Mouse (Mus musculus): Measurements from ENCODE around the gene Cisd3. TPM values are rescaled to one million over a fixed set of nuclear protein-coding genes. Genes with fewer than 3 reads are reported as not detected.
"Not testable (repeated sequence)": the region's sequence is repeated elsewhere in the genome, so short reads cannot be mapped to it uniquely, and the experiment has no call there.

Cisd3 gene
- total RNA-seq, 2 experiments from 2014 or later = 54.7 to 57.2 TPM

GRCm38 (mm10) chr11:97703039-97703826 lies 17.6 kb downstream of the Cisd3 start, which contains the start of gene Psmb3:
Gene Psmb3, plus strand, starts transcription at chr11:97703399.
- DNase-seq (ENCODE audit: low spot score in 2 of 2) = peak; percentile 99 to 100

DNA sequence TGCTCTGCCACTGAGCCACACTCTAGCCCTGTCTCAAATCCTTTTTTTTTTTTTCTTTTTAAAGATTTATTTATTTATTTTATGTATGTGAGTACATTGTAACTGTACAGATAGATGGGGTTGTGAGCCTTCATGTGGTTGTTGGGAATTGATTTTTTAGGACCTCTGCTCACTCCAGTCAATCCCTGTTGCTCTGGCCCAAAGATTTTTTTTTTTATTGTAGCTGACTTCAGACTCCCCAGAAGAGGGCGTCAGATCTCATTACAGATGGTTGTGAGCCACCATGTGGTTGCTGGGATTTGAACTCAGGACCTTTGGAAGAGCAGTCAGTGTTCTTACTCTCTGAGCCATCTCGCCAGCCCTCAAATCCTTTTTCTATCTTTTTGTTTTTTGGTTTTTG lies 24.4 kb downstream of the Cisd3 start:
- not testable (repeated sequence) for DNase-seq (ENCODE audit: low spot score in 2 of 2)

DNA sequence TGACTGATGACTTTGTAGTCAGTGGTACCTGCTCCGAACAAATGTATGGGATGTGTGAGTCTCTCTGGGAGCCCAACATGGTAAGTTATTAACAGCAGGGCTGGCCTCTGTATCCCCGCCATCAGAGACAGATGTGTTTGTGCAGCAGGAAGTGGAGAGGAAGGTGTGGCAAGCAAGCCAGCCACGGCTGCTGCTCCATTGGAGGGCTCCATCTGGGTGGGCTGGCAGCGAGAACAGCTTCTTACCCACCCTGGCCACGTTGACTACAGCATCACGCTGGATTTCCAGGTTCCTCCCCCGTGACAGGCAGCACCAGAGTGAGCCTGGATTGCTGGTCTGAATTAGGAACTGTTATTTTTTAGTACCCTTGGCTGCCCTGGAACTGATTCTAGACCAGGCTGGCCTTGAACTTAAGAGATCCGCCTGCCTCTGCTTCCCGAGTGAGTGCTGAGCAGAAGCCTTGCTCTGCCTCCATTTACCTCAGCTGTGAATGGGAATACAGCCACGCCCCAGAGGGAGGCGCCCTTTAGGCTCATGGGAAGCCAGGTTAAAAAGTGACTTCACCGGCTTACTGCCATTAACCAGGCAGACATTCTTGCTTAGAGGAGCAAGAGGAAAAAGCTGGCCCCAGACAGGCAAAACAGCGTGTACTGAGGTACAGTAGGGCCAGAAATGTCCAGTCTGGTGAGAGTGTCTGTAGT lies 25.7 kb downstream of the Cisd3 start:
- DNase-seq (ENCODE audit: low spot score in 2 of 2) = no peak

DNA sequence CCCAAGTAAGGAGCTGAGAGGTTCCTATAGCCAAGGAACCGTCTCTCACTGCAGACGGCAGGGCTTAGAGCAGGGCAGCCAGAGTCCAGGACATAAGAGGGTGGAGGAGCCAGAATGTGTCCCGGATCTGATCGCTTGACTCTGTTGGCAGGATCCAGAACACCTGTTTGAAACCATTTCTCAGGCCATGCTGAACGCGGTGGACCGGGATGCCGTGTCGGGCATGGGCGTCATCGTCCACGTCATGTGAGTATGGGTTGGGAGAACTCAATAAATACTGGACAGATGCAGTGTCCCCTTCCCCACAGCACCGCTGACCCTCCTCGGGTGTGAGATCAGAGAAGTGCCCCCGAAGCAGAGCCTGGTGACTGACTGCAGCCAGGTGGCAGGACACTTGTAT lies 26.7 kb downstream of the Cisd3 start:
- DNase-seq (ENCODE audit: low spot score in 2 of 2) = no peak

DNA sequence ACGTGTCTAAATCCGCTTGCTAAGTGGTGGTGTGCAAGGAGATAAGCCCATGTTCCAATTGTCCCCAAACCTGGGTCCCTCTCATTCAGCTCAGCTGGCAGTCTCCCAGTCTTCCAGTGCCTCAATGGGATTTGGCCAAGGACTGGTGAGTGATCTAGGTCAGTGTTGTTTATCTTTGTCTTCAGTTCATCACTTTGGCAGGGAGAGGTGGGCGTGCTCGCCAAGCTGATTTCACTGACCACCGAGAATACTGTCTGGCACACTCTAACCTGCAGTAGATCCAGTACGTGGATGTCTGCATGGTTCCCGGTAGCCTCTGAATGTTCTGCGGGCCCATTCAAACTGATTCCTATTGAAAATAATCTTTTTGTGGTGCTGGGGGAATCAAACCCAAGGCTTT lies 28.3 kb downstream of the Cisd3 start:
- no peak for DNase-seq (ENCODE audit: low spot score in 2 of 2)

- no peak for DNase-seq (ENCODE audit: low spot score in 2 of 2)
Measured at GRCm38 (mm10) chr11:97714356-97714755, 28.7 kb downstream of the Cisd3 start.

DNA sequence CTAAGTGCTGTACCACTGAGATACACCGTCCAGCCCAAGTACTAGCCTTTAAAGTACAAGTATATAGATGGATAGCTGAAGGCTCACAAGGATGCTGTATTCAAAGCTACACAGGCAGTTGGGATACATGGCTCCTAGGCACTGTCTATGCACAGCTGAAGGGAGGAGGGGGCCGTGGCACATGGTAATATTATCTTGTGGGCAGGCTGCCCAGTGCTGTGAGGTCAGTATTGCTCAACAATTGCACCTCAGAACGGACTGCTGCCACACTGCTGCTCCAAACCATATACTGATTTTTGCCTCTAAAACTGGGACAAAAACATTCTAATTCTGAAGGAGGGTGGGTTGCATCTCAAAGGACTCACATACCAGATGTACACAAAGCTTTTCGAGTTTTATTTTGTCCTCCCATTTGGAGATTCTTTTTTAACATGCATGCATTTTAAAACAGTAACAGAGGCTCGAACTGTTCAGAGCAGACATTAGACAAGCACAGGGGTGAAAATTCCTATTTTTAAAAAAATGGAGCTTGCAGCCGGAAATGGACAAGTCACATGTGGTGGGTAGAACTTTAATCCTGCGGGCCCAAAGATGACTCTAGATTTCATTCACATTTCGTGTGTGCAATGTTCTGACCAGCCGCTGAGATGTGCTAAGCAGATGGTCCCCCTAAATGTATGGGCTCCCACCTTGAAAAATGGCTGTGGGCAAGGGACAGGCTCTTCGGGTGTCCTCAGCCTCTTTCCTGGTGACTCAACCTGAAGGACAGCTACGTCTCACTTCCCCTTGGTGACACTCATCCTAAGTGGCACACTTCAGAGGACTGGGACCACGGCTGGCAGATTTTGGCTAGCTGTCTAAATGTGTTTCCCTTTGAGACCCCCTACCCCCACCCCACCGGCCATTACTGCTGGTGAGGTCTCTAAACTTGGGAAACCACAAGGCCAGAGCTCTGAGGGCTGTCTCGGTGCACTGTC lies 29.4 kb downstream of the Cisd3 start:
- peak in 1 of 2 experiments; percentile 25 for DNase-seq (ENCODE audit: low spot score in 2 of 2)

- DNase-seq (ENCODE audit: low spot score in 2 of 2) = no peak
Measured at GRCm38 (mm10) chr11:97716021-97716420, 30.4 kb downstream of the Cisd3 start.

- no peak for DNase-seq (ENCODE audit: low spot score in 2 of 2)
Measured at GRCm38 (mm10) chr11:97717369-97718280, 32.0 kb downstream of the Cisd3 start.

GRCm38 (mm10) chr11:97718281-97718860 lies 32.7 kb downstream of the Cisd3 start:
- no peak for DNase-seq (ENCODE audit: low spot score in 2 of 2)

- DNase-seq (ENCODE audit: low spot score in 2 of 2) = no peak
Measured at GRCm38 (mm10) chr11:97719041-97719440, 33.4 kb downstream of the Cisd3 start.

GRCm38 (mm10) chr11:97721338-97721737 lies 35.7 kb downstream of the Cisd3 start:
- DNase-seq (ENCODE audit: low spot score in 2 of 2) = no peak

GRCm38 (mm10) chr11:97723709-97724108 lies 38.1 kb downstream of the Cisd3 start:
- DNase-seq (ENCODE audit: low spot score in 2 of 2) = no peak

- DNase-seq (ENCODE audit: low spot score in 2 of 2) = no peak
Measured at GRCm38 (mm10) chr11:97728311-97728710, 42.7 kb downstream of the Cisd3 start.

- no peak for DNase-seq (ENCODE audit: low spot score in 2 of 2)
Measured at GRCm38 (mm10) chr11:97728730-97729129, 43.1 kb downstream of the Cisd3 start.

DNA sequence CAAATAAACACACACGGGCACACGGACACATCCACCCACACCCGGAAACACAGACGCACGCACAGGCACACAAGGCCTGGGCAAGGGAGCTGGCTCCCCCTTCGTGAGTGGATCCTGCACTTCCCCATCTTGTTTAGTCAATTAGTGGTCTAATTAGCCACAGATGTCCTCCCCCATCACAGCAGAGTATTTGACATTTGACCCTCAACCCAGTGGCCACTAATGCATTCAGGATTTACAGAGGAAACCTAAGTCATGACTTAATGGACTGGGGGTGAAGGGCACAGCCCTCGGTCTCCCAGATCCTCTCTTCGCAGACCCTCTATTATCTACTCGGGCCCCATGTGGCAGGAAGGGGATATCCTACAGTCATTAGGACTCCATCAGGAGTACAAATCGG lies 48.1 kb downstream of the Cisd3 start:
- DNase-seq (ENCODE audit: low spot score in 2 of 2) = no peak

DNA sequence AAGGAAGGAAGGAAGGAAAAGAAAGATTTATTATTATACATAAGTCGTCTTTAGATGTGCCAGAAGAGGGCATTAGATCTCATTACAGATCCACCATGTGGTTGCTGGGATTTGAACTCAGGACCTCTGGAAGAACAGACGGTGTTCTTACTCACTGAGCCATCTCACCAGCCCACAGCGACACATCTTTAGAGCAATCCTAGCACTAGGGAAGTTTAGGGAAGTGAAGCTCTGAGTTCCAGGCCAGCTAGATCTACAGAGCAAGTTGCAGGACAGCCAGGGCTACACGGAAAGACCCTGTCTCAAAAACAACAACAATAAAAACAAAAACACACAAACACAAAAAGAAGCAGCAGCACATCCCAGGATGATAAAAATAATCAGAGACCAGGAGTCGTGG lies 49.2 kb downstream of the Cisd3 start:
- not testable (repeated sequence) for DNase-seq (ENCODE audit: low spot score in 2 of 2)

GRCm38 (mm10) chr11:97736645-97737044 lies 51.0 kb downstream of the Cisd3 start:
- DNase-seq (ENCODE audit: low spot score in 2 of 2) = no peak

DNA sequence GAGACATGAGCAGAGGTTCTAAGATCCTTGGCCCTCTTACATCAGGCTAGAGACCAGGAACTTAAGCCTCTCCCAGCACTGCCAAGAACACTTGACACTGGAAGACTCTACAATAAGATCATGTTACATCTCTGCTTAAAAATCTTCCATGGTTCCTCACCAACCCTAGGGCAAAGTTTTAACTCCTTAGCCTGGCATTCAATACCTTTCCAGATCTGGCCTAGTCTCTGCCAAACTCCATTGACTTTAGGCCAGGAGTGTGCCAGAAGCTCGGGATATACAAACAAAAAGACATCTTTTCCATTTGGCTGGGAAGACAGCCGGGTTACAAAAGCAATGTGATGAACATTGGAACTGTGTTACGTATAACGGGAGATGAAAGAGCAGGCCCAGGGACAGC lies 52.0 kb downstream of the Cisd3 start:
- DNase-seq (ENCODE audit: low spot score in 2 of 2) = no peak

Measured in left cerebral cortex, adult 18-20 months (tissue).